Mouse (Mus musculus) limb, embryonic 12.5 days (tissue): ENCODE results near the gene 4632433K11Rik. TPM values are rescaled to one million over a fixed set of nuclear protein-coding genes. Genes with fewer than 3 reads are reported as not detected.
A peak's percentile ranks its signal among the peaks of the same experiment; 100 is the strongest.
"Not testable (repeated sequence)": the region's sequence is repeated elsewhere in the genome, so short reads cannot be mapped to it uniquely, and the experiment has no call there.

Experiments
- ATAC-seq: fragments of 200-750 bp; cut with Nextera tagmentation; 2 replicates; pipeline ENCODE4 v1.8.0; 2017; ENCODE audit warnings: low read depth, moderate TSS enrichment; ENCODE audit not compliant: insufficient number of reproducible peaks, insufficient read depth, low FRiP score, low TSS enrichment
- H3K27ac ChIP-seq: fragments of 300-500 bp; sonication (generic); 2 replicates; pipeline ENCODE4 v1.5.1; 2016; ENCODE audit warnings: mild to moderate bottlenecking, moderate library complexity
- H3K27me3 ChIP-seq: fragments of 300-500 bp; sonication (generic); 2 replicates; pipeline ENCODE4 v1.6.1; 2016; ENCODE audit warnings: mild to moderate bottlenecking, moderate library complexity
- H3K36me3 ChIP-seq: fragments of 300-500 bp; sonication (generic); 2 replicates; pipeline ENCODE4 v1.6.1; 2016; ENCODE audit warnings: mild to moderate bottlenecking, moderate library complexity
- H3K4me1 ChIP-seq: fragments of 300-500 bp; sonication (generic); replicated peaks from 2 replicates; pipeline ENCODE4 v1.6.1; 2016
- H3K4me2 ChIP-seq: fragments of 300-500 bp; sonication (generic); 2 replicates; pipeline ENCODE4 v1.6.1; 2016; ENCODE audit warnings: mild to moderate bottlenecking, moderate library complexity
- H3K4me3 ChIP-seq: fragments of 300-500 bp; sonication (generic); replicated peaks from 2 replicates; pipeline ENCODE4 v1.5.1; 2016; ENCODE audit warnings: mild to moderate bottlenecking
- H3K9ac ChIP-seq: fragments of 300-500 bp; sonication (generic); replicated peaks from 2 replicates; pipeline ENCODE4 v1.6.1; 2016; ENCODE audit warnings: mild to moderate bottlenecking, moderate library complexity
- H3K9me3 ChIP-seq: fragments of 300-500 bp; sonication (generic); 2 replicates; pipeline ENCODE4 v1.6.1; 2016; ENCODE audit warnings: mild to moderate bottlenecking, moderate library complexity
- WGBS: fragments of 180-500 bp; shearing (Covaris S2); methylation state at CpG from one replicate; pipeline ENCODE4 v1.1.7; 2016; 5-methylcytosine and 5-hydroxymethylcytosine counted together
- polyA plus RNA-seq: library from polyadenylated mRNA; unstranded; fragments of >200 nt; fragmentation: Nextera tagmentation; extraction: Ambion mirVana; gene quantifications from 2 replicates; pipeline ENCODE4 v1.2.1, GENCODE M21; 2016

4632433K11Rik gene
- polyA plus RNA-seq, 1 experiment from 2014 or later = not detected

DNA sequence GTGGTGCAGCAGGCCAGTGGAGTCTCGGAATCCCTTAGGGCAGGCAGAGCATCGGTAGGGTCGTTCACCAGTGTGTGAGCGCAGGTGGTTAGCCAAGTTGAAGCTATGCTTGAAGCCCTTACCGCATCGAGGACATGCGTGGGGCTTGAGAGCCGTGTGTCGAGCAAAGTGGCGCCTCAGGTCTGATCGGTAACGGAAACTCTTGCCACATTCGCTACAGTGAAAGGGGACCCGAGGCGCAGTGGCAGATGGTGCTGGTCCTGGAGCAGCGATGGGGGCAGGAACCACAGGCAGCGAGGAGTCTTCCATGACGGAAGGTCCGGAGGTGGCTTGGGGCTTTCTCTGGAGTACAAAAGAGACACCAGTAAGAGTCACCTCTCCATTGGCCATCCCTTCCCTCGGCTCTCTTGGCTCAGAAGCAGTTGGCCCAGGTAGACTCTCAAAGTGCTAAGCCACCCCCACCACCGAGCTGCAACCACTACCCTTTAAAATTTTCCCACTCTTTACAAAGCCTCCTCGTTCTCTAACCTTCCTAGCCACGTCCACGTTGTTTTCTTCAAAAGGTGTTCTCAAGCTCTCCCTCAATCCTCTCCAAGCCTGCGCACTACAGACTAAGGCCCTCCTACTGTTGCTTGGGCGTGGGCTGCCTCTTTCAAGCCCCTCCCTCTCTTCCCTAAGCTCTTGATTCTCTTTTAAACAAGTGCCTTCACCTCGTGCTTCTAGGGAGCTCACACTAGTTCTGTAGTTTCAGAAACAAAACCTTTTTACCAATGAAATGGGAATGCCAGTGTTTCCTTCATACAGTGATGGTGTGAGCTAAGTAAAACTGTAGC lies 21.0 kb upstream of the 4632433K11Rik start:
- no peak for ATAC-seq
- 0 out of 2 replicates have a peak, but pooled peaks cover 5% of the 10 kb centered on the region for H3K4me1 ChIP-seq
- H3K27ac ChIP-seq = no peak overlapping the region
- H3K4me2 ChIP-seq = peak overlapping the region; percentile 61
- H3K27me3 ChIP-seq = no peaks in the 10 kb centered on the region
- H3K9ac ChIP-seq = no peak overlapping the region
- H3K36me3 ChIP-seq = peaks cover 63% of the 10 kb centered on the region
- H3K9me3 ChIP-seq = peaks cover 7% of the 10 kb centered on the region; the same call in 1 of the 2 replicates
- H3K4me3 ChIP-seq = 0 out of 2 replicates have a peak overlapping the region, but pooled peaks have one; percentile 66
- 92% methylated on average over 27 of the region's 27 CpGs for WGBS

- Histone ChIP-seq H3K9ac (peak within 1 kb of the TSS; percentile 85), H3K9me3 (no peaks in the 10 kb centered on the region), H3K36me3 (peaks cover 48% of the 10 kb centered on the region), H3K27me3 (no peaks in the 10 kb centered on the region), H3K4me2 (peak within 1 kb of the TSS; percentile 61), H3K4me3 (peak within 1 kb of the TSS; percentile 66), H3K27ac (peak within 1 kb of the TSS; percentile 98), H3K4me1 (peaks cover 9% of the 10 kb centered on the region)
- under 1% methylated on average over 42 of the region's 42 CpGs for WGBS
- ATAC-seq = peak; percentile 79
Measured at GRCm38 (mm10) chr7:5014251-5015117, 19.4 kb upstream of the 4632433K11Rik start, which contains the start of the genes Zfp524 and Fiz1. Gene Zfp524 (plus strand): TSS chr7:5014415. Gene Fiz1 (minus strand): TSS chr7:5014697.

- H3K4me2 ChIP-seq = peak within 1 kb of the TSS; percentile 61
- ATAC-seq = peak; percentile 73
- under 1% methylated on average over 72 of the region's 76 CpGs for WGBS
Measured at GRCm38 (mm10) chr7:5015118-5016001, 18.6 kb upstream of the 4632433K11Rik start, which contains the start of gene Gm44973. Gene Gm44973 (plus strand): TSS chr7:5015496.

DNA sequence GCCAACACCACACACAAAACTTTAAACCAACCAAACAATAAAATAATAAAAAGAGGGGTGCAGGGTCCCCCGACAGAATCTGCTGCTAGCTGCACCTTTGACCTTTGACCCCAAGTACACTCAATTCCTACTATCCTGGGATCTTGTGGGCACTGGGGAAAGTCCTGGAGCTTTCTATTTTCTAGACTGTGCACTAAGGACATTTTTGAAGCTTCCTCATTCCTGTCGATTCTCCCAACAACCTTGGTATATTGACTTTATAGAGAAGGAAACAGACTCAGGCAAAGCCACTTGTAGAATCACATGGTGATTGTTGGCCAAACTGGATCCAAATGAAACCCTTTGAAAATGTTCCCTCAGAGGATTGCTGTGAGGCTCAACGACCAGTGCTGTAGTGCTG lies 17.9 kb upstream of the 4632433K11Rik start:
- peak overlapping the region; percentile 66 for H3K4me3 ChIP-seq
- peak overlapping the region; percentile 61 for H3K4me2 ChIP-seq
- 69% methylated on average over 3 of the region's 3 CpGs for WGBS
- peak overlapping the region; percentile 64; the same call in 1 of the 2 replicates for H3K9ac ChIP-seq
- peaks cover 13% of the 10 kb centered on the region for H3K4me1 ChIP-seq
- H3K27me3 ChIP-seq = no peaks in the 10 kb centered on the region
- no peak for ATAC-seq
- H3K36me3 ChIP-seq = peaks cover 32% of the 10 kb centered on the region
- peak overlapping the region; percentile 98 for H3K27ac ChIP-seq
- no peaks in the 10 kb centered on the region for H3K9me3 ChIP-seq

More at GRCm38 (mm10) chr7:5015118-5016001, 18.6 kb upstream of the 4632433K11Rik start, which contains the start of gene Gm44973:
- Histone ChIP-seq H3K4me1 (peaks cover 11% of the 10 kb centered on the region), H3K36me3 (peaks cover 39% of the 10 kb centered on the region), H3K9ac (peak within 1 kb of the TSS; percentile 85), H3K9me3 (no peaks in the 10 kb centered on the region), H3K27me3 (no peaks in the 10 kb centered on the region), H3K27ac (peak within 1 kb of the TSS; percentile 98), H3K4me3 (peak within 1 kb of the TSS; percentile 66)

- Histone ChIP-seq H3K36me3 (peaks cover 26% of the 10 kb centered on the region), H3K4me3 (no peak overlapping the region)
- ATAC-seq = no peak
Measured at GRCm38 (mm10) chr7:5016920-5017319, 17.0 kb upstream of the 4632433K11Rik start.

DNA sequence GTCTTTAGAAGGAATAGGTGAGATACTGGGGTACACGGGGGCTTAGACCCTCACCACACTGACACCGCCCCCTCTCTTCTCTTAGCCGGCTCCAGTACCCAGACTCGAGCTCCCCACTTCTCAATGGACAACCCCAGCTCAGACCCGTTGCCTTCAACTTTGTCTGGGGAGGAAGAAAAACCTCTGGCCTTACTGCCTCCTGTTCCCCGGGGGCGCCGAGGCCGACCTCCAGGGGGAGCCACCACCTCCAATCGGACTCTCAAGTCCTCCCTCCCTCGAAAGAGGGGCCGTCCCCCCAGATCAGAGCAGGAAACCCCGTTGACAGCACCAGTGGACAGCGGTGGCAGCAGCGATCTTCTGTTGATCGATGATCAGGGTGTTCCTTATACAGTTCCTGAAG lies 16.6 kb upstream of the 4632433K11Rik start:
- no peak overlapping the region for H3K9ac ChIP-seq
- H3K4me1 ChIP-seq = peaks cover 23% of the 10 kb centered on the region
- no peak overlapping the region for H3K27ac ChIP-seq
- H3K36me3 ChIP-seq = peaks cover 26% of the 10 kb centered on the region
- H3K4me2 ChIP-seq = no peak overlapping the region
- ATAC-seq = no peak
- 93% methylated on average over 16 of the region's 16 CpGs for WGBS
- H3K27me3 ChIP-seq = no peaks in the 10 kb centered on the region
- no peaks in the 10 kb centered on the region for H3K9me3 ChIP-seq
- H3K4me3 ChIP-seq = no peak overlapping the region

More at GRCm38 (mm10) chr7:5016920-5017319, 17.0 kb upstream of the 4632433K11Rik start:
- Histone ChIP-seq H3K9me3 (no peaks in the 10 kb centered on the region), H3K4me1 (peaks cover 21% of the 10 kb centered on the region), H3K4me2 (no peak overlapping the region), H3K27me3 (no peaks in the 10 kb centered on the region), H3K9ac (no peak overlapping the region), H3K27ac (no peak overlapping the region)
- 97% methylated on average over 2 of the region's 2 CpGs for WGBS

GRCm38 (mm10) chr7:5017931-5018330 lies 16.0 kb upstream of the 4632433K11Rik start:
- 96% methylated on average over 21 of the region's 21 CpGs for WGBS
- no peak overlapping the region for H3K4me2 ChIP-seq
- ATAC-seq = no peak
- no peak overlapping the region for H3K4me3 ChIP-seq
- H3K27ac ChIP-seq = no peak overlapping the region
- no peaks in the 10 kb centered on the region for H3K27me3 ChIP-seq
- peaks cover 26% of the 10 kb centered on the region for H3K36me3 ChIP-seq
- H3K9ac ChIP-seq = no peak overlapping the region
- no peaks in the 10 kb centered on the region for H3K9me3 ChIP-seq
- peaks cover 23% of the 10 kb centered on the region for H3K4me1 ChIP-seq

DNA sequence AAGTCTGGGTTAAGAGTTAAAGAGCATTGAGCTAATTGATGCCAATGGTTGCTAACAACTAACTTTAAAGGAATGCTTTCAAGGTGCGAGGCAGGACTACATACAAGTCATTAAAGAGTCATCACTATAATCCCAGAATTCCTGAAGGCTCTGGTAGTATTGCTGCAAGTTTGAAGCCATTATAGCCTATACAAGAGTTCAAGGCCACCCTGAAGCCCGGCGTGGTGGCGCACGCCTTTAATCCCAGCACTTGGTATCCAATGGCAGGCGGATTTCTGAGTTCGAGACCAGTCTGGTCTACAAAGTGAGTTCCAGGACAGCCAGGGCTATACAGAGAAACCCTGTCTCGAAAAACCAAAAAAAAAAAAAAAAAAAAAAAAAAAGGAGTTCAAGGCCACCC lies 14.3 kb upstream of the 4632433K11Rik start:
- peak; percentile 3; the same call in 1 of the 2 replicates for ATAC-seq
- WGBS = 20% methylated on average over 8 of the region's 8 CpGs

DNA sequence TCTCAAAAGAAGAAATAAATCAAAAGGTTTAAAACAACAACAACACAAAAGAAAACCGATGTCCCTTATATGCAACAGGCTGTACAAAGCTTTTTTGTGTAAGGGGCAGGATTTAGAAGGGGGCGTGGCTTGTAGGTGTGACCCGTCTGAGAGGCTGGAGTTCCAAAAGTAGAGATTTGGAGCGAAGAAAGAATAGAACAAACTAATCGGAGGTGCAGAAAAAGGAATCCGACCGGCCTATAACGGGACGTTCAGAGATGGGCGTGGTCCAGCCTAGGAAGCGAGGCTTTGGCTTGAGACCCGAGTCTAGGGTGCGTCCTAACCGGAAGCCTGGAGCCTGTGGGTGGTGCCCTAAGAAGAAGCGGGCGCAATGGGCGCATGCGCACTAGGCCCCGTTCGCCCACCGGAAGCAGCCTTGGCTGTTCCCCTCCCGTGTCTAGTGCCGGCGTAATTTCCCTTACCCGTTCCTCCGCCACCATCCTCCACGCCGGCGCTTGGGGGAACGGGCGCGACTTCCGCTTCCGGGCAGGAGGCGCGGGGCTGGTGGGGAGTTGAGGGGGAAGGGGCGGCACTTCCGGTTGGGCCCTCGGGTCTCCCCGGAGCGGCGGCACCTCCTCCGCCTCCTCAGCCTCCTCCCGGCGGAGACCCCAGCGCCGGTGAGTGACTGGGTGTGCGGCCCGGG lies 13.8 kb upstream of the 4632433K11Rik start, which contains the start of the genes Zfp865 and Ccdc106:
TSS of gene Zfp865 (plus strand) at position 377 of the 682 bp plus-strand sequence.
TSS of gene Ccdc106 (plus strand) at position 554 of the 682 bp plus-strand sequence.
- peak within 1 kb of the TSS; percentile 93 for H3K9ac ChIP-seq
- ATAC-seq = peak; percentile 89
- H3K4me2 ChIP-seq = peak within 1 kb of the TSS; percentile 87
- WGBS = 0% methylated on average over 49 of the region's 49 CpGs
- H3K4me1 ChIP-seq = peaks cover 23% of the 10 kb centered on the region
- H3K36me3 ChIP-seq = peaks cover 46% of the 10 kb centered on the region
- H3K27ac ChIP-seq = peak within 1 kb of the TSS; percentile 98
- peak within 1 kb of the TSS; percentile 84 for H3K4me3 ChIP-seq
- H3K9me3 ChIP-seq = no peaks in the 10 kb centered on the region
- no peaks in the 10 kb centered on the region for H3K27me3 ChIP-seq

More for the DNA sequence above, 14.3 kb upstream of the 4632433K11Rik start:
- H3K9me3 ChIP-seq, H3K27me3 ChIP-seq: not testable (repeated sequence)
- H3K4me3 ChIP-seq = peak overlapping the region; percentile 84
- peak overlapping the region; percentile 98 for H3K27ac ChIP-seq
- H3K36me3 ChIP-seq = peaks cover 40% of the 10 kb centered on the region
- peak overlapping the region; percentile 93; the same call in 1 of the 2 replicates for H3K9ac ChIP-seq
- peak overlapping the region; percentile 87 for H3K4me2 ChIP-seq
- H3K4me1 ChIP-seq = peaks cover 23% of the 10 kb centered on the region
